Mouse (Mus musculus) forebrain, embryonic 12.5 days (tissue): ENCODE measurements around the gene Cacng8. TPM values are rescaled to one million over a fixed set of nuclear protein-coding genes. Genes with fewer than 3 reads are reported as not detected.
A peak's percentile ranks its signal among the peaks of the same experiment; 100 is the strongest.

Experiments used
- ATAC-seq: fragments of 200-750 bp; cut with Nextera tagmentation; 2 replicates; pipeline ENCODE4 v1.8.0; 2017; ENCODE audit warnings: moderate TSS enrichment; ENCODE audit not compliant: low FRiP score
- H3K27ac ChIP-seq: fragments of 300-500 bp; sonication (generic); 2 replicates; pipeline ENCODE4 v1.5.1; 2016; ENCODE audit warnings: mild to moderate bottlenecking
- H3K27me3 ChIP-seq: fragments of 300-500 bp; sonication (generic); 2 replicates; pipeline ENCODE4 v1.6.1; 2016; ENCODE audit warnings: mild to moderate bottlenecking
- H3K36me3 ChIP-seq: fragments of 300-500 bp; sonication (generic); replicated peaks from 2 replicates; pipeline ENCODE4 v1.6.1; 2016; ENCODE audit warnings: mild to moderate bottlenecking
- H3K4me1 ChIP-seq: fragments of 300-500 bp; sonication (generic); 2 replicates; pipeline ENCODE4 v1.6.1; 2016
- H3K4me2 ChIP-seq: fragments of 300-500 bp; sonication (generic); 2 replicates; pipeline ENCODE4 v1.6.1; 2016; ENCODE audit warnings: mild to moderate bottlenecking, moderate library complexity
- H3K4me3 ChIP-seq: fragments of 300-500 bp; sonication (generic); replicated peaks from 2 replicates; pipeline ENCODE4 v1.5.1; 2016; ENCODE audit warnings: mild to moderate bottlenecking
- H3K9ac ChIP-seq: fragments of 300-500 bp; sonication (generic); 2 replicates; pipeline ENCODE4 v1.6.1; 2016; ENCODE audit warnings: mild to moderate bottlenecking
- H3K9me3 ChIP-seq: fragments of 300-500 bp; sonication (generic); 2 replicates; pipeline ENCODE4 v1.6.1; 2016
- WGBS: fragments of 180-500 bp; shearing (Covaris S2); methylation state at CpG from one replicate; pipeline ENCODE4 v1.1.7; 2016; 5-methylcytosine and 5-hydroxymethylcytosine counted together
- polyA plus RNA-seq: library from polyadenylated mRNA; unstranded; fragments of >200 nt; fragmentation: Nextera tagmentation; extraction: Ambion mirVana; gene quantifications from 2 replicates; pipeline ENCODE4 v1.2.1, GENCODE M21; 2016

Cacng8 gene
- 6.3 and 8.2 TPM in 2 replicates for polyA plus RNA-seq

GRCm38 (mm10) chr7:3390413-3391080, at the start of gene Cacng8:
Cacng8 (plus strand) TSS chr7:3390683.
- peak within 1 kb of the TSS; percentile 73 for H3K9ac ChIP-seq
- H3K27me3 ChIP-seq: no peaks in the 10 kb centered on the region
- peak within 1 kb of the TSS; percentile 47 for H3K4me3 ChIP-seq
- H3K4me2 ChIP-seq: peak within 1 kb of the TSS; percentile 69
- peaks cover 14% of the 10 kb centered on the region for H3K36me3 ChIP-seq
- peak; percentile 48 for ATAC-seq
- H3K27ac ChIP-seq: peak within 1 kb of the TSS; percentile 71
- peaks cover 31% of the 10 kb centered on the region for H3K4me1 ChIP-seq
- H3K9me3 ChIP-seq: no peaks in the 10 kb centered on the region
- under 1% methylated on average over 7 of the region's 7 CpGs for WGBS

GRCm38 (mm10) chr7:3343861-3344260, 46.6 kb upstream of the Cacng8 start:
- Histone ChIP-seq H3K4me2 (no peak overlapping the region), H3K4me1 (no peaks in the 10 kb centered on the region), H3K36me3 (peaks cover 80% of the 10 kb centered on the region), H3K27me3 (no peaks in the 10 kb centered on the region), H3K27ac (no peak overlapping the region), H3K4me3 (no peak overlapping the region), H3K9me3 (no peaks in the 10 kb centered on the region), H3K9ac (no peak overlapping the region)
- WGBS: 91% methylated on average over 3 of the region's 3 CpGs
- no peak for ATAC-seq

- H3K4me1 ChIP-seq: no peaks in the 10 kb centered on the region
- ATAC-seq: no peak
- H3K9me3 ChIP-seq: no peaks in the 10 kb centered on the region
- H3K27ac ChIP-seq: no peak overlapping the region
- no peaks in the 10 kb centered on the region for H3K27me3 ChIP-seq
- no peak overlapping the region for H3K4me2 ChIP-seq
- peaks cover 85% of the 10 kb centered on the region for H3K36me3 ChIP-seq
- no peak overlapping the region for H3K9ac ChIP-seq
- 90% methylated on average over 3 of the region's 3 CpGs for WGBS
- no peak overlapping the region for H3K4me3 ChIP-seq
Observed at GRCm38 (mm10) chr7:3345301-3345700, 45.2 kb upstream of the Cacng8 start.

- Histone ChIP-seq H3K4me1 (no peaks in the 10 kb centered on the region), H3K36me3 (peaks cover 87% of the 10 kb centered on the region)
Observed at GRCm38 (mm10) chr7:3347366-3348287, 42.9 kb upstream of the Cacng8 start.

GRCm38 (mm10) chr7:3348326-3348725, 42.2 kb upstream of the Cacng8 start:
- Histone ChIP-seq H3K4me1 (no peaks in the 10 kb centered on the region), H3K9me3 (no peaks in the 10 kb centered on the region), H3K27ac (no peak overlapping the region), H3K9ac (no peak overlapping the region), H3K27me3 (no peaks in the 10 kb centered on the region), H3K4me2 (no peak overlapping the region), H3K4me3 (no peak overlapping the region), H3K36me3 (peaks cover 87% of the 10 kb centered on the region)
- ATAC-seq: no peak
- 55% methylated on average over 5 of the region's 5 CpGs for WGBS

More at GRCm38 (mm10) chr7:3347366-3348287, 42.9 kb upstream of the Cacng8 start:
- ATAC-seq: no peak
- Histone ChIP-seq H3K9me3 (no peaks in the 10 kb centered on the region), H3K27ac (no peak overlapping the region), H3K4me3 (no peak overlapping the region), H3K27me3 (no peaks in the 10 kb centered on the region), H3K4me2 (no peak overlapping the region), H3K9ac (no peak overlapping the region)
- WGBS: 31% methylated on average over 20 of the region's 20 CpGs

GRCm38 (mm10) chr7:3349775-3350174, 40.7 kb upstream of the Cacng8 start:
- H3K4me1 ChIP-seq: no peaks in the 10 kb centered on the region
- no peak for ATAC-seq
- no peak overlapping the region for H3K27ac ChIP-seq
- WGBS: 91% methylated on average over 9 of the region's 9 CpGs
- H3K27me3 ChIP-seq: no peaks in the 10 kb centered on the region
- no peaks in the 10 kb centered on the region for H3K9me3 ChIP-seq
- no peak overlapping the region for H3K4me2 ChIP-seq
- no peak overlapping the region for H3K9ac ChIP-seq
- peaks cover 79% of the 10 kb centered on the region for H3K36me3 ChIP-seq
- H3K4me3 ChIP-seq: no peak overlapping the region

- Histone ChIP-seq H3K27me3 (no peaks in the 10 kb centered on the region), H3K9ac (no peak overlapping the region), H3K9me3 (no peaks in the 10 kb centered on the region), H3K36me3 (peaks cover 77% of the 10 kb centered on the region), H3K4me2 (no peak overlapping the region), H3K27ac (no peak overlapping the region), H3K4me3 (no peak overlapping the region), H3K4me1 (no peaks in the 10 kb centered on the region)
- 88% methylated on average over 1 of the region's 1 CpGs for WGBS
- no peak for ATAC-seq
Observed at GRCm38 (mm10) chr7:3351536-3351935, 38.9 kb upstream of the Cacng8 start.

- Histone ChIP-seq H3K4me2 (no peak overlapping the region), H3K4me1 (no peaks in the 10 kb centered on the region), H3K27me3 (no peaks in the 10 kb centered on the region), H3K9ac (no peak overlapping the region), H3K9me3 (no peaks in the 10 kb centered on the region), H3K4me3 (no peak overlapping the region), H3K36me3 (peaks cover 71% of the 10 kb centered on the region), H3K27ac (no peak overlapping the region)
- WGBS: 86% methylated on average over 5 of the region's 6 CpGs
- ATAC-seq: no peak
Observed at GRCm38 (mm10) chr7:3354850-3355249, 35.6 kb upstream of the Cacng8 start.

GRCm38 (mm10) chr7:3360678-3361077, 29.8 kb upstream of the Cacng8 start:
- H3K4me3 ChIP-seq: no peak overlapping the region

GRCm38 (mm10) chr7:3365547-3366279, 24.8 kb upstream of the Cacng8 start:
- H3K27ac ChIP-seq: no peak overlapping the region
- 47% methylated on average over 11 of the region's 11 CpGs for WGBS
- no peaks in the 10 kb centered on the region for H3K9me3 ChIP-seq
- peaks cover 13% of the 10 kb centered on the region for H3K4me1 ChIP-seq
- peaks cover 24% of the 10 kb centered on the region; the same call in 1 of the 2 replicates for H3K27me3 ChIP-seq
- H3K36me3 ChIP-seq: peaks cover 44% of the 10 kb centered on the region
- ATAC-seq: no peak
- no peak overlapping the region for H3K4me3 ChIP-seq
- no peak overlapping the region for H3K9ac ChIP-seq
- H3K4me2 ChIP-seq: no peak overlapping the region

More at GRCm38 (mm10) chr7:3360678-3361077, 29.8 kb upstream of the Cacng8 start:
- ATAC-seq: no peak
- H3K4me2 ChIP-seq: no peak overlapping the region
- no peak overlapping the region for H3K9ac ChIP-seq
- 83% methylated on average over 1 of the region's 1 CpGs for whole genome bisulfite sequencing
- H3K36me3 ChIP-seq: peaks cover 70% of the 10 kb centered on the region
- H3K9me3 ChIP-seq: no peaks in the 10 kb centered on the region
- no peak overlapping the region for H3K27ac ChIP-seq
- H3K4me1 ChIP-seq: no peaks in the 10 kb centered on the region
- peaks cover 5% of the 10 kb centered on the region; the same call in 1 of the 2 replicates for H3K27me3 ChIP-seq

- ATAC-seq: no peak
- Histone ChIP-seq H3K4me2 (peak overlapping the region; percentile 27), H3K27ac (no peak overlapping the region), H3K9me3 (no peaks in the 10 kb centered on the region), H3K27me3 (peaks cover 24% of the 10 kb centered on the region; the same call in 1 of the 2 replicates), H3K36me3 (peaks cover 36% of the 10 kb centered on the region), H3K9ac (no peak overlapping the region), H3K4me1 (peaks cover 13% of the 10 kb centered on the region), H3K4me3 (no peak overlapping the region)
- WGBS: 19% methylated on average over 42 of the region's 42 CpGs
Observed at GRCm38 (mm10) chr7:3366705-3367516, 23.6 kb upstream of the Cacng8 start.
